Mouse (Mus musculus) erythroid progenitor cell, adult 5-6 weeks (primary cell): Measurements from ENCODE around the gene Caprin1. TPM values are rescaled to one million over a fixed set of nuclear protein-coding genes. Genes with fewer than 3 reads are reported as not detected.
A peak's percentile ranks its signal among the peaks of the same experiment; 100 is the strongest.

Source experiments
- ATAC-seq: replicated peaks from 2 replicates; pipeline ENCODE4 v1.8.0; 2016; ENCODE audit warnings: moderate number of reproducible peaks, mild to moderate bottlenecking, moderate TSS enrichment, inconsistent platforms; ENCODE audit not compliant: poor library complexity, low FRiP score, severe bottlenecking
- total RNA-seq, 2 experiments: library from RNA; stranded (forward) in 1 of 2; stranded (reverse) in 1 of 2; fragments of 150-400 nt in 1 of 2; fragments of 186-747, 209-891 nt in 1 of 2; gene quantifications; 2 replicates each; pipeline versions ENCODE4 v1.2.3 to v1.2.4; 2015 to 2017; ENCODE audit warnings: low replicate concordance in 2 of 2

Gene Caprin1
- total RNA-seq, 2 experiments from 2014 or later: 206 to 231 TPM

- ATAC-seq: no peak
Measured at GRCm38 (mm10) chr2:103803770-103804530, 6.5 kb upstream of the Caprin1 start.

DNA sequence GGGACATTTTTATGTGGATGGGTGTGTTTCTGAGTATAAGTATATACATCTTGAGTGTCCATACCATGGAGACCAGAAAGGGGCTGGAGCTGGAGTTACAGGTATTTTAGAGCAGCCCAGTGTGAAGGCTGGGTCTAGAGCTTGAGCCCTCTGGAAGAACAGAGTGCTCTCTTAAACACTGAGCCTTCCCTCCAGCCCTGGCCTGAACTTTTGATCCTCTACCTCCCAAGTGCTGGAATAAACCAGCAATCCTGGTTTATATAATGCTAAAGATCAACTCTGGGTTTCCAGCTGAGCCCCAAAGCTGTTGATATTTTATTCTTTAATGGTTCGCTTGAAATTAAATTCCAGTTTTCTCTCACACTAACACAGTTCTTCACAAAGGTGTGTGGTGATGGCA, 5.0 kb upstream of the Caprin1 start:
- no peak for ATAC-seq

- peak; percentile 51 for ATAC-seq
Measured at GRCm38 (mm10) chr2:103796861-103797466, 485 bp downstream of the Caprin1 start.

DNA sequence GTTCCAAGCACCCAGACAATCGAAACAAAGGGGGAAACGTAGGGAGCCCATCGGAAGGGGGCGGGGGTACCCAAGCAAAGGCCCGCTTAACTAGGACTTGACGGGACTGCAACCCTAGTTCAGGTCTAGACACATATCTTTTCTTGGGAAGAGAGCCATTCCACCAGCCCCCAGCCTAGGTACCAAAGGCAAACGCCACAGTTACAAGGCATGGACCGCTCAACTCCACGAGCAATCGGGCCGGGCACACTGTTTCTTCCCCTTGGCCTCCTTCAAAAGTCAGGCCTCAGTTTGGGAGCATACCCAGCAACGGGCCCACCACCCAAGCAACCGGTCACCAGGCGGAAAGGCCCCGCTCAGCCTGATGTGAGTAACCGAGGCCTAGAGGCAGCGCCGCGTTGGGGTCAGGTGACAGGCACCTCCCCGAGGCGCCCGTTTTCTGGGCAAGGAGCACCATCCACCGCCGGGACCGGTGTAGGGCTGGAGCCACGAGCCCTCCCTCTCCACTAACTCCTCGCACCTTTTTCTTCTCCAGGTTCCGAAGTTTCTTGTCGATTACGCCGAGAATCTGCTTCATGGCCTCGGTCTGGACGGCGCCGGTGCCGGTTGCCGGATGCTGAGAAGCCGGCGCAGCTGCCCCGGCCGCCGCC, 1.1 kb downstream of the Caprin1 start:
- ATAC-seq: peak; percentile 66

GRCm38 (mm10) chr2:103795843-103796210, 1.6 kb downstream of the Caprin1 start:
- ATAC-seq: peak; percentile 72

- ATAC-seq: no peak
Measured at GRCm38 (mm10) chr2:103792009-103792408, 5.4 kb downstream of the Caprin1 start.

GRCm38 (mm10) chr2:103785735-103786134, 11.7 kb downstream of the Caprin1 start:
- no peak for ATAC-seq

DNA sequence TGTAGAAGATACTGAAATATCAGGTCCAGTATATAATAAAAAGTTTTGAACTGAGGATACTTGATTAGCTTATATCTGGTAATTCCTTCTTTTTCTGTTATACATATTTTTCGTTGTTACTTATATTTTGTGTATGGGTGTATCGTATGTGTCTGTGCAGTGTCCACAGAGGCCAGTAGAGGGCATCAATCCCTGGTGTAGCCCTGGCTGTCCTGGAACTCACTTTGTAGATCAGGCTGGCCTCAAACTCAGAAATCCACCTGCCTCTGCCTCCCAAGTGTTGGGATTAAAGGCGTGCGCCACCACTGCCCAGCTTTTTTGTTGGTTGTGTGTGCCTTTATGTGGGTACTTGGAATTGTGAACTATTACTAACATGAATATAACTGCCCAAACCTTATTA, 12.8 kb downstream of the Caprin1 start:
- peak; percentile 83 for ATAC-seq

DNA sequence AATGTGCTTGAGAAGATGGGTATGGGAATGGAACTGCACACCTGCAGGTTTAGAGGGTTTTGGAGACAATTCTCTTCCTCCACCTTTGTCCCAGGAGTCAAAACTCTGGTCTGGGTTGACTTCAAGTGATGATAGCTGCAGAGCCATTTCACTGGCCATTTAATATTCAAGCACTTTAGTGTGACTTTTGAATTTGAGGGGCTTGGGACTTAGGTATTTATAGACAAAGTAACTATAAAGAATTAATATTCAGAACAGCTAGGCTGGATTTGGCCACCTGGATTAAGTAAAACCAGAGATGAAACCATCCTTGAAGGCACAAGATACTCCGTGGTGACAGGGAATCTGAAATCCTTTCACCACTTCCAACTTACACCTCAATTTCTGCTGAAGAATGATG, 35.0 kb downstream of the Caprin1 start:
- no peak for ATAC-seq

DNA sequence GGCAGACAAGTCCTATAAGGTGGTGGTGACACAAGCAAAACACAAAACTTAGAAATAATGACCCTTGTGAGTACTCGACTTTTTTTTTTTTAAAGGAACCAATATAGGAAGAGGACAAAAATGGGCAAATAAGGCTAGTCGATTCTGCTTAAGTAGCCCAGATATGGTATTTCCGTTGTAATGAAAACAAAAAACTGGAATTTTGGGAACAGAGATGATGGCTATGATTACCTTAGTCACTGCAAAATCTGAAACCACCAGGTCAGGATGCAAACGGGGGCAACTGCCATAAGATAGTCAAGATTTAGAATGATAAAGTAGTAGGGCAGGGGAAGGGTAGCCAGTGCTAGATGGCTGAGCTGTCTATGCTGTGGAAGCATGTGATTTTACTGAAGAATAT, 35.5 kb downstream of the Caprin1 start:
- ATAC-seq: no peak

DNA sequence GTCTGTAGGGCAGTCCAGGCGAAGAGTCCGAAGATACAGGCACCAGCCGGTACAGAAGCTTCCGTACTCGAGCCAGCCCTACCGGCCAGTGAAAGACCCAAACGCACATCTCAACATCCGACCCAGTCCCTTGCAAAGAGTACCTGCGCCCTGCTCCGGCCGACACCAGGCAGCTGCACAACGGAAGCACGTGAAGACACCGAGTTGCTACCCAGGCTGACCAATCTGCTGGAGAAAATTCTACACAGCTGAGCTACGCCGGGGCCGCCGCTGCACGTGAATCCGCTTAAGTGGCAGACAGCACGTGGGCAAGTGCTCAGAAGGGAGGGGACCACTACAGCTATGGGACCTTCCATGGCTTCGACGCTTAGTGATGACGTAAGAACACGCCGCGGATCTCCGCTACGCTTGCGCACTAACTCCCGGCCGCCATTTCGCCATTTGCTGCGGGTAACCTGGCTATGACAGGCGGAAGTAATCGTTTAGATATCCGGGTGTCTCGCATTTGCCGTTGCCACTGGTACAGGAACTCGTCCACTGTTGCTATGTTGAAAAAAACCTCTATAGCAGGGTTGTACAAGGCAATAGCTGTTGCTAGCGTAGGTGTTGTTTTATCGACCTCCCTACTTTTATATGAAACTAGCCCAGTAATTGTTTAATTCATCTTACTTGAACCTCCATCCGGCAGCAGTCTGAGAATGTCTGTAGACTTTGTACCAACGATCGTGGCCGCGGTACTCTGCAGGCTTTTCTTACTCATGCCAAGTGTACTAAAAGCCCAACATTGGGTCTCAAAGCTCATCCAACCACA, 36.3 kb downstream of the Caprin1 start, which contains the start of gene Nat10:
Gene Nat10 (minus strand): TSS at position 365 of the 811 bp plus-strand sequence.
- ATAC-seq: peak; percentile 97

GRCm38 (mm10) chr2:103760421-103760820, 37.0 kb downstream of the Caprin1 start:
- ATAC-seq: no peak

- ATAC-seq: no peak
Measured at GRCm38 (mm10) chr2:103755458-103756085, 41.9 kb downstream of the Caprin1 start.

DNA sequence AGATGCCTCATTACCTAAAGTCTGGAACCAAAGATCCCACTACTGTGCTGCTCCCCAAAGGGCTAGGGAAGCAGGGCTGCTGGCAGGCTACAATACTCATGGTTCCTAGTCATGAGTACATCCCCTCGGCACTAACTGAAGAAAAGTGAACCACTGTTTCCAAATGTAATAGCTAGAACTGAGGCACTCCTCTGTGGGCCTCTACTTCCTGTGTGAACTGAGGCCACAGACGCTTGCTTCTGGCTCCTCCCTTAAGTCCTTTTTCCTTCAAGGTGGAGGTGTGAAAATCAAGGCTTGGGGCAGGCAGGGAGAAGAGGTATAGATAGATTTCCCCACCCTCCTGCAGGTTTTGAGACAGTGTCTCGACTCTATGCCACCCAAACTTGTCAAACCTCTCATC, 42.8 kb downstream of the Caprin1 start:
- no peak for ATAC-seq

- no peak for ATAC-seq
Measured at GRCm38 (mm10) chr2:103751771-103752170, 45.7 kb downstream of the Caprin1 start.

DNA sequence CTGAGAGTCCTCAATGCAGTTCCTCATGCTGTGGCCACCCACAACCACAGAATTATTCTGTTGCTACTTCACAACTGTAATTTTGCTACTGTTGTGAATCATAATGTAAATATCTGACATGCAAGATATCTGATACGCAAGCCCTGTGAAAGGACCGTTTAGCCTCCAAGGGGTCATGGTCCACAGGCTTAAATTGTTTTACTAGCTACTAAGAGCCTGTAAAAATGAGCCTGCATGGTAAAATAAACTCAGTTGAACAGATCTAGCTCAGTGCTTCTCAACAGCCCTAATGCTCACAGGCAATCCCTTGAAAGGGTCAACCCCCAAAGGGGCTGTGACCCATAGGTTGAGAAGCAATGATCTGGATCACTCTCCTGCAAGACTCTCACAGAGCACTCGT, 48.4 kb downstream of the Caprin1 start:
- no peak for ATAC-seq

GRCm38 (mm10) chr2:103747891-103748290, 49.6 kb downstream of the Caprin1 start:
- no peak for ATAC-seq

GRCm38 (mm10) chr2:103746761-103747160, 50.7 kb downstream of the Caprin1 start:
- ATAC-seq: no peak

DNA sequence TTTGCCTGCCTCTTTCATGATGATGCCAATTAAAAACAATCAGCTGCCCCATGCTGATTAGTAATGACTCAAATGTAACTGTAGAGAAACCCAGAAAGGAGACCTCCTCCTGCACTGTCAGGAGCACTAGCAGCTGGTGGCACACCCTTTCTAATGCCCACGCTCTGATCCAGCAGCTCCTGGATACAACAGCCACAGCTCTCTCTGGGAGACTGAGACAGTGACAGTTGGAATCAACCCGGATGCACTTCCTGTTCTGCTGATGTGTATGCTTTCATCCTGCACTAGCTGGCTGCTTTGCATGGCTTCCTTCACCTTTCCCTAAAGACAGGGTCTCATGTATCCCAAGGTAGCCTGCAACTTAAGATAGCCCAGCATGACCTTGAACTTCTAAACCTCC, 51.4 kb downstream of the Caprin1 start:
- ATAC-seq: no peak

GRCm38 (mm10) chr2:103745481-103745880, 52.0 kb downstream of the Caprin1 start:
- ATAC-seq: no peak
